Mouse (Mus musculus) kidney, postnatal 4 days (tissue): Measurements from ENCODE around the gene Trim3.

Experiments
- DNase-seq, 2 experiments: peaks; one replicate each; pipeline ENCODE4 v3.0.0; 2021; ENCODE audit warnings: mixed read lengths in 2 of 2

Gene Trim3

DNA sequence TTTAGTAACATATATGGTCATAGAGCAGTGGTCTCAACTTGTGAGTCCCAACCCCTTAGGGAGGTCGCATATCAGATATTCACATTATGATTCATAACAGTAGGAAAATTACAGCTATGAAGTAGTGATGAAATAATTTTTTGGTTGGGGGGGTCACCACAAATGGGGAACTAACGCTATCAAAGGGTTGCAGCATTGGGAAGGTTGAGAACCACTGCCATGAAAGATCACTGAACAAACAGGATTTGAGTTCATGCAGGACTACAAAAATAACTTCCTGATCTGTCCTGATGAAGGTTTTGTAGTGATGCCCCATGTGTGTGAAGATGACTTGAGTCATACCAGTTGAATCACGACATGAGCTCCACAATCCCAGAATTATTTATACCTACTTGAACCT, 24.9 kb downstream of the Trim3 start:
- DNase-seq, result no peak

GRCm38 (mm10) chr7:105602860-105603623, 30.3 kb downstream of the Trim3 start:
- peak; percentile 89 to 91 for DNase-seq

GRCm38 (mm10) chr7:105590097-105590496, 43.3 kb downstream of the Trim3 start:
- DNase-seq, result no peak

GRCm38 (mm10) chr7:105588325-105588912, 45.0 kb downstream of the Trim3 start:
- no peak for DNase-seq

DNA sequence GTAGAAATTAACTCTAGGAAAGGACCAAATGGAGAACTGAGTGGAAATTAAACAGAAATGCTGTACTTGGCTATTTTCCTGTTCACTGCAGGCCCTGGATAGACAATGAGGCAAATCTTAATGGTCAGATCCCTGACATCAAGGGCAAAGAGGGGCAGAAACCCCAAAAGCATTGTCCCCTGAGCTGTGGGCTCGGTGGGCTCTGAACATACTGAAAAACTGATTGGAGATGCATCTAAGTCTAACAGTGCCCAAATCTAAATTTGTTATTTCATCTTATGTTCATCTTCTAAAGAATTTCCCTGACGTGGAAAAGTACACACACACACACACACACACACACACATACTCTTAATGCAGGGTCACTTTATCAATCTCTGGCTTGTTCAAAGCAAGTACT, 51.4 kb downstream of the Trim3 start:
- DNase-seq, result no peak

DNA sequence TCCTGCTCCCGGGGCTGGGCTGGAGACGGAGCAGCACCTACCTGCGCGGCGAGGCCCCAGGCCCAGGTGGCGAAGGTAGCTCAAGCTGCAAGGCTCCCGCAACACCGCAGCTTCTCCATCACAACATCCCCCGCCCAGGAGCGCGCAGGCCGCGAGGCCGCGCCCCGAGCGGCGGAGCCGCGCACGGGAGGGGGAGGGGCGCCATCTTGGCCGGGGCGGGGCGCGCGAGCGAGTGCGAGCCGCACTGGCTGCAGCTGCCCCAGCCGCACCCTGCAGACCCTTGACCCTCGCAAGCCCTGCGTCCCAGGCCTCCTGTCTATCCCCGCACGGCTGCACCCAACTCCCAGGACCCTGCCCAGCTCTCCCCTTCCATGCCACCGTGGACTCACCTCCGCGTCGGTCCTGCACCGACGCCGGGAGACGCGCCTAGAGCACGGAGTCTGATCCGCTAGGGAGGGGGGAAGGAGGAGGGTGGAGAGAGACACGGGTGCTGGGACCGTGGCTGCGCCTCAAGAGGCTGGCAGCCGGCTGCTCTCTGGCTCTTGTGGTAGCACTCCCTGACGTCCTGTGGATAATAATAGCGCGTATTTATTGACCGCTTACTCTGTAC, 52.2 kb downstream of the Trim3 start, which contains the start of gene Apbb1:
TSS of gene Apbb1 (minus strand) at position 560 of the 610 bp plus-strand sequence.
- DNase-seq, result peak; percentile 82 to 88

DNA sequence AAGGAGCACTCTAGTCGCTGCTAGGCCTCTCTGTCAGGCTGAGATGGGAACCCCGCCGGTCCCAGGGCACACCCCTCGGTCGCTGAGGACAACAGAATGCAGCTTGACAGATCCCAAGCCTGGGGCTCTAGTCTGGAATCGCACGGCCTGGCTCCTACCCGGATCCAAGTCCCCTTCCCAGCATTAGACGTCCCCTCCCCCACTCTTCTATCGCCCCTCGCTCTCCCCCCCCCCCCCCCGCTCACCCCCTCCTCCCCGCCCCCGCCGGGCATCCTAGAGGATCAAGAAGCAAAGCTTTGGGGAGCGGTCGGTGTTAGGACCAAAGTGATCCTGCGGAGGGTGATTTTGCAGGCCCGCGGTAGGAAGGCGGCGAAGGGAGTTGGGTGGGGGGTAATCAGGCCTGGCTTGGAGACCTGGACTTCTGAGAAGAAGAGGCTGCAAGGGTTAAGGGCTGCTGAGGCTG, 52.7 kb downstream of the Trim3 start:
- DNase-seq, result peak; percentile 25 to 49

DNA sequence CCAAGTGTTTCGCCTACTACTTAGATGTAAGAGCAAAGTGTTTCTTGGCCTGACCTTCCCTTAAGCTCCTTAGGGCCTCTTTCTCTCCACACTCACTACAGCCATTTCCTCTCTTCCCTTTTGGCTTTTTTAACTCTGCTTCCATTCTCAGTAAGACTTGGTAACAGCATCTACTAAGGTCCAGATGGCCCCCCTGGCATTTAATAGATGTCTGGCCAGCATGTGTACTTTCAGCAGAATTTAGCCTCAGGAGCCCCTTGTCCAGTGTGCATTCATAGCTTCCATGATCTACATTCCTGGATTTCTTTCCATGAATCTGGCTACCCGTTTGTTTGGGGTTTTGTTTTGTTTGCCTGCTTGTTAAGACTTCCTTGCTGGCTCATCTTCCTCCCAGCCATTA, 54.9 kb downstream of the Trim3 start:
- DNase-seq, result no peak

DNA sequence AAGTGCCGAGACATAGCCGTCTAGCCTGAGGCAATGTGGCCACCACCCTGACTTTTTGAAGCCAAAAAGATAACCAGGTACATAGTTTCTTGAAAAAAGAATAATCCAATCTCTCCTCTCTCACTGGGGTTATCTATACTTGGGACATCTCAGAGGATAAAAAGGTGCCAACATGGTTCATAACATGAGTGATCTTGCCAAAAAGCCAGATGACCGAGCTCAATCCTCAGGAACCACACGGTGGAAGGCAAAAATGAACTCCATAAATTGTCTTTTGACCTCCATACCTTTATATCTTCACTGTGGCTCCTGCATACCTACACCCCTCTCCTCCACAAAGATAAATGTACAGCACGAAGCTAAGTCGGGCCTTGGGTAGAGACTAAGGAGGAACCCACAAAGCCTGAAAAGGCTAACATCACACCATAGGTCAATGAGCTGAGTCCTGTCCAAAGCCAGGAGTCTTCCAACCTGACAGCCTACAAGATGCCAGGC, 55.9 kb downstream of the Trim3 start:
- no peak for DNase-seq

GRCm38 (mm10) chr7:105576166-105576748, 57.1 kb downstream of the Trim3 start:
- no peak for DNase-seq

DNA sequence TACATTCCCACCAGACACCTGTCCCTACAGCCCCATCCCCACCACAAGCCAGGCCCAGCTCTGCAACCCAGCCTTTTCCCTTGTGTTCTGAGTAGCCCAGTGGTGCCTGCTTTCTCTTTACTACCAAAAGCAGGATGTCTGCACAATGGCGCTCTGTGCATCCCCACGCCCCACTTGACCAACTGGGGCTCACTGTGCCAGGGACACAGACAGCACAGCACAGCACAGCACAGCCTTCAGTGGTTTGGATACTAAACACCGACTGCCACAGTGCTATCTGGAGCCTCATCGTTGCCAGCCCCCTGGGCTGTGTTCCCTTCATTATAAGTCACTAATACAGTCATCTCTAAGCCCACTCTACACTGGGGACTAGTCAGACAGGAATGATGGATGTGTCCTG, 58.8 kb downstream of the Trim3 start:
- no peak for DNase-seq

- no peak for DNase-seq
Observed at GRCm38 (mm10) chr7:105572949-105573348, 60.4 kb downstream of the Trim3 start.

DNA sequence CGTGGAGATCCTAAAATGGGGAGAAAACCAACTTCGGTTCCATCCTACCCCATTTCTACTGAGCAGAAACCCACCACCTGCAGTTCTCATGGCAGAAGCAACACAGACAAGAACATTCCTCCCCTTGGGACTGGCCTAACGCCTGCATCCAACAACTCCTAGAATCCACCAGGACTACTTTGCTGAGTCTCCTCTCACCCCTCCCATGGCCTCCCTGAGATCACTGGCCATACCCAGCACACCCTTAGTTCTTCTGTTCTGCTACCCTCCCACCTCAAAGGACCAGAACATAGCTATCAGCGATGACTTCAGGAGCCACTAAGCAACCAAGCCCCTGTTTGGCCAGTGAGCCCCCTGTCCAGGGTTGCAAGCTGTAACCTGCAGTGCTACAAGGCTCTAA, 62.6 kb downstream of the Trim3 start:
- no peak for DNase-seq

GRCm38 (mm10) chr7:105569512-105570496, 63.6 kb downstream of the Trim3 start:
- DNase-seq, result peak; percentile 11 to 22

- DNase-seq, result peak; percentile 18 to 40
Observed at GRCm38 (mm10) chr7:105568988-105569471, 64.3 kb downstream of the Trim3 start.

- no peak for DNase-seq
Observed at GRCm38 (mm10) chr7:105568583-105568982, 64.8 kb downstream of the Trim3 start.

- no peak for DNase-seq
Observed at GRCm38 (mm10) chr7:105565071-105565836, 68.1 kb downstream of the Trim3 start.

DNA sequence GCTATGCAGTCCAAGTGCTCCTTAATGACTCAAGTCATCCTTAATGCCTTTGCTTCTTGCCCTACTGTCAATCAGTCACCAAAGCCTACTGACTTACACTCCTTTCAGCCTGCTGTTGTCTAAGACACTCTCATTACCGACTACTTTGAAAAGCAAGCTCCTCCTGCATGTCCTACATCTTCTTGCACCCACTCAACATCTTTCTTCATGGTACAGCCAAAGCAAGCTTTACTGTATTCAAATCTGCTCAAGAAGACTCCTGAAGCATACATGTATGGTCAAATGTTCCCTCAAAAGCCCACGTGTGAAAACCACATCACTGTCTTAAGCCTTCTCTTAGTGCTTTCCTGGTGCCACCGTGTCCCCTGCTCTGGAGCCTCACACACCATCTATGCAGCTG, 70.0 kb downstream of the Trim3 start:
- DNase-seq, result no peak

DNA sequence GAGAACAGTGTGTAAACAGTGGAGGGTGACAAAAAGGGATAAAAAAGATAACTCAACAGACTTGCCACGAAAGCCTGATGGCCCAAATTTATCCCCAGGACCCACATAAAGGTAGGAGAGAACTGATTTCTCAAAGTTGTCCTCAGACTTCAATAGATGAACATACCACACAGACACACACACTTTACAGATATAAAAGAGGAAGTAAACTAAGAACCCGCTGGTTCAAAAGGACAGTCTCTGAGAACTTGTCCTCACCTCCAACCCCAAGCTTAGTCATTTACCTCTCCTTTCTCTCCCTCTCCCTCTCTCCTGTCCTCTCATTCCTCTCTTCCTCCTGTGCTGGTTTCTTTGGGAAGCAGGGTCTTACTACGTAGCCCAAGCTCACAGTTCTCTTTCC, 71.1 kb downstream of the Trim3 start:
- DNase-seq, result no peak

GRCm38 (mm10) chr7:105559016-105559415, 74.4 kb downstream of the Trim3 start:
- DNase-seq, result no peak

GRCm38 (mm10) chr7:105557671-105558070, 75.7 kb downstream of the Trim3 start:
- DNase-seq, result no peak
